Mouse (Mus musculus) kidney, adult 8-10 months (tissue): Measurements from ENCODE around the gene Trappc10.
A peak's percentile ranks its signal among the peaks of the same experiment; 100 is the strongest.

ENCODE experiments used
- DNase-seq, 2 experiments: peaks; one replicate each; pipeline ENCODE4 v3.0.0; 2022

Gene Trappc10

GRCm38 (mm10) chr10:78244438-78245224 lies at the start of gene Trappc10:
Trappc10 (minus strand) TSS chr10:78244641.
- peak; percentile 87 to 88 for DNase-seq

DNA sequence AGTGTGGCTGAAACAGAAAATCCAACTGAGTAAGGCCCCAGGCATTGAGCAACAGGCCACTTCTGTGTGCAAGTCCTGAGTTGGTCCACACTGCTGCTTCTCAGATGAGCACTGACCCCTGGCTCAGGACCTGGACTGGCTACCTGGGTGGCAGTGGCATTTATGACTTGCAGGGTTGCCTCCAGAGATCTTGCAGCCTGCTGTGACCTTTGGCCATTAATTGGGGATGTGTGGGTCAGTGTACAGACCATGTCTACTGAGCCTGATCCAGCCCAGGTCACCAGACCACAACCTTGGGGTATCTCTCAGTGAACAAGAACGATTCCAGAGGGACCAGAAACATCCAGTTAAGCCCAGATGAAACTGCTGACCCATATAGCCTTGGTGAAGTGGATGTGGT lies 49.1 kb upstream of the Trappc10 start:
- DNase-seq = peak; percentile 63 to 76

- DNase-seq = no peak
Observed at GRCm38 (mm10) chr10:78292381-78292780, 47.9 kb upstream of the Trappc10 start.

DNA sequence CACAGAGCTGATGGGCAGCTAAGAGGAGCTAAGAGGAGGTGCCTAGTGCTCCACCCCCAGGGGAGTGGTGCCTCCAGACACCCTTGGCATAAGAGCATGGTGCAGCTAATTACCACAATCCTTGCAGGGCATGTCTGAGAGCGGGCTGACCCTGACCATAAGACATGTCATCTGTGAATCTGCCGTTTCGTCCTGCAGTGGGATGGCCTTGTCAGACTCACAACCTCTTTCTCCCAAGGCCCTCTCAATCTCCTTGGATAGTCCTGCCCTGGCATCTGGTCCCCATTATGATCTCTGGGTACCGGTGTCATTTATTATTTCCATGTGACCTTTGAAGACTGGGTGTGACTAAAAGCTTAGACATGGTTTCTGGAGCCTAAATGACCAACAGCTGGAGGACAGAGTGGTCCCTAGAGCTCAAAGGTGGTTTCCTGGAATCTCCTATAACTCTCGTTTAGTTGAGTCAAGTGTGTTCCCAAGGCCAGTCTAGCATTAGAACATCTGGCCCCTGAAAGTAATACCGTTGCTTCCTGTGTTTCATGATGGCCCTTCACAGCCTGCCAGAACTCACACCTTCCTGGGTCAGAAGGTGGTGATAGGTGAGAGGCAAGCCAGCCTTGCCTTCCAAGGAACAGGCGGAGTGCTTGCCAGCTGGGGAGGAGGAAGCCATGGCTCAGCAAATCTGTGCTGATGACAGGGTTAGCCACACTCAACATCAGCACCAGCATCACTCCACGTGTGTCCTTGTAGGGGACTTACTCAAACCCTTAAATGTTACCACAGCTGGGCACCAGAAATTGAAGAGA lies 46.5 kb upstream of the Trappc10 start:
- no peak for DNase-seq

DNA sequence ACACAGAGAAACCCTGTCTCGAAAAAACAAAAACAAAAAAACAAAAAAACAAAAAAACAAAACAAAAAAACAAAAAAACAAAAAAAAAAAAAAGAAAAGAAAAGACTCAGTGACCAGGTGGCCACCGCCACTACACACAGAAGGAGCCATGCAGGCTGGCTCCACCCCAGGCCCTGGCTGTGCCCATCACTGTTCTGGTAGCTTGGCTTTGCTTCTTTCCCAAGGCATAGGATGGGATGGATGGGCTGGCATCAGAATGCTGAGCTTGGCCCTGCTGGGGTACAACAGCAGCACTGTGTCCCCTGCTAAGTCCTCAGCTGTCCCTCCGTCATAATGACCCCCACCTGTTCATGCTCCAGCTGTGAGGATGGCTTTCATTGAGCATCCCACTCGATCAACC lies 44.5 kb upstream of the Trappc10 start:
- no peak for DNase-seq

DNA sequence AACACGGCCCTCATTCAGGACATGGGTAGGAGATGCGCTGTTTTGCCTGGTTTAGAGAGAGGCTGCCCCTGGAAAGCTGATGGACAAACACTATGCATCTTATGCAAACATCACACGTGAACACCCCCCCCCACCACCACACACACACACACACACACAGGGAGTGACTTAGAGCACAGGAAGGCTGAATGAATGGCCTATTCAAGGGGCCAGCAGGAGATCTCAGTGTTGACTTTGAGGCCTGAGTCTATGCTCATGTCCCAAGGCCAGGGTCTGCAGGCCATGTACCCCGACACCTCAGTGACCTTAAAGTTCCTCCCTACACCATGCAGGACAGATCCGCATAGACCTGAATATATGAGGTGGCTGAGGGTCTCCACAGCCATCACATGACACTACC lies 43.7 kb upstream of the Trappc10 start:
- no peak for DNase-seq

DNA sequence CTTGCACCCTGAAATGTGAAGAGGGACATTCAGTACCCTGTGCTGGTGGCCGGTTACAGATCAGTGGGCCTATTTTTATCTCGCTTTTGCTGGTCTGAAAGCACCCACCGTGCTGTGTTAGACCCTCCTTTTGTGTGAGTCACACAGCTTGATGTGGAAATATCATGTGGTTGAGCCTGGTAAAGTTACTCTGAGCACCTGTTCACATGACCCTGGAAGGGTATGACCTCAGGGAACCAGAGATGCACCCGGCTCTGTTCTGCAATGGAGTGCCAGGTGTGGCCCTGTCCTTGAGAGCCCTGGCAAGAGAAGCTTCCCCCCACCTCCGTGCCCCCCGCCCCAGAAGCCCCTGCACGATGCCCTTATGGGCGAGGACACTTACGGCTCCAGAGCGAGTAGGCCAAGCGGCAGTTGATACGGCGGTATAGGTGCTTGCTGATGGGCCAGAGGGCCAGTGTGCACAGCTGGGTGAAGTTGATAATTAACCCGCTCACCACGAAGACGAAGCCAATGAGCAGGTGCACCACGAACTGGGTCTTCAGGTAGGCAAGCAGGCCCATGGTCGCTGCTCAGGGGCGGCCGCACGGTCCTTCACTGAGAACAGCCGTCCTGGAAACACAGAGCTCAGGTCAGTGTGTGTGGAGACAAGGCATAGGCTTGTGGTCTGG lies 43.2 kb upstream of the Trappc10 start:
- peak in 1 of 2 experiments; percentile 49 for DNase-seq

DNA sequence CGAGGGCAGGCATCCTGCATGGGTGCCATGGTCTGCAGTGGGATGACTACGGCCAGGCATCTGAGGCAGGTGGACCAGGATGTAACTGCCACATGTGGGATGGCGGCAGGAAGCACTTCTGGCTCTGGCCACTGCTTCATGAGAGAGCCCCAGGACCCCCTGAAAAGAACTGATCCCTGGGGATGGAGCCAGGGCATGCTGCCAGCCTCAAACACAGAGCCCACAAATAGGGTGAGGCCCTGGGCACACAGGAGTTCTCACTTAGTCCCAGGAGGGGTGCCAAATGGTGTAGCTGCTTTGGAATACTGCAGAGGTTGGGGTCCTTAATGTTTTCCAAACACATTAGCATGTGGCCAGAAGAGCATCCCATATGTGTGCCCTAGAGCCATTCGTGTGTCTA lies 41.5 kb upstream of the Trappc10 start:
- no peak for DNase-seq

DNA sequence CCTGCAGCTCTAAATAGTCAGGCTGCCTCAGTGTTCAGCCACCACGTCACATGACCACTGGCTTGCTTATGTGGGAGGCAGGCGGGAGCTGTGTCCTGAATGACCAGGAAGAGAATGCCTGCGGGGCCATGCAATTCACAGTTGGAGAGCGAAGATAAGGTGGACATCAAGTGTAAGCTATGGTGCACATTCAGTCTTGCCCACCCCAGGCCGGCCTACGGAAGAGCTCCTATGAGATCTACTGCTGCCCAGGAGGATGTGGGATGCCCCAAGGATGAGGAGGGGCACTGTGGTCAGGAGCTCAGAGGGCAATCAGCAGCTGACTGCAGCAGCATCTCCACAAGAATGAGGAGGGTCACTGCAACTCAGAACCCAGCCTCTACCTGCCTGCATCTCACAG lies 41.0 kb upstream of the Trappc10 start:
- no peak for DNase-seq

- DNase-seq = no peak
Observed at GRCm38 (mm10) chr10:78284812-78285211, 40.4 kb upstream of the Trappc10 start.

DNA sequence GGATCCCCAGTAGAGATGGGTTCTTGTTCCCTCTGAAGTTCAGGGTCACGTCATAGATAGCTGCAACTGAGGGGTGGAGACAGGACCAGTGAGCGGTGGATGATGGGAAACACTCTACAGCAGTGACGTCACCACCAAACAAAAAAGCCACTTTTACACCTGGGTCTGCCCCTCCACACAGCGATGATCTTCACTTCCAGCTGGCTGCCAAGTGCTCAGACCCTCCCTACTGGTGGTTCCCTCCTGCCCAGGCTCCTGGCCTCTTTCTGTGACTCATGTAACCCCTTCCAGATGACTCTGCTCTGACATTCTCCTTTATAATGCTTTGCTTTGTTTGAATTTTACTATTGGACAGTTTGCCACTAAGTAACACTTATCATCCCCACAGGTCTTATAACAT lies 38.0 kb upstream of the Trappc10 start:
- DNase-seq = no peak

- peak; percentile 55 to 75 for DNase-seq
Observed at GRCm38 (mm10) chr10:78280486-78280885, 36.0 kb upstream of the Trappc10 start.

- DNase-seq = peak; percentile 48 to 56
Observed at GRCm38 (mm10) chr10:78279210-78279609, 34.8 kb upstream of the Trappc10 start.

GRCm38 (mm10) chr10:78277835-78278234 lies 33.4 kb upstream of the Trappc10 start:
- no peak for DNase-seq

DNA sequence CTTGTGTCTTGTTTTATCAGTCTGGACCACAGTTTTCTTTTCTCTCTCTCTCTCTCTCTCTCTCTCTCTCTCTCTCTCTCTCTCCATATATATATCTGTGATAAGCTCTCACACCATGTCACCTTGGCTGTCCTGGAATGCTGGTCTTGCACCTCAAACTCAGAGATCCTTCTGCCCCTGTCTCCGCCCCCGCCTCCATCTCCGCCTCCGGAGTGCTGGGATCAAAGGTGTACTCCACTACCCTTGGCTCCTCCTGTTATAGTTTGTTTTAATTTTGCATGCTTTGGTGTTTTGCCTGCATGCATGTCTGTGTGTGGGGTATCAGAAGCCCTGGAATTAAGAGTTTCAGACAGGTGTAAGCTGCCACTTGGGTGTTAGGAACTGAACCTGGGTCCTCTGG lies 31.8 kb upstream of the Trappc10 start:
- DNase-seq = peak in 1 of 2 experiments; percentile 26

DNA sequence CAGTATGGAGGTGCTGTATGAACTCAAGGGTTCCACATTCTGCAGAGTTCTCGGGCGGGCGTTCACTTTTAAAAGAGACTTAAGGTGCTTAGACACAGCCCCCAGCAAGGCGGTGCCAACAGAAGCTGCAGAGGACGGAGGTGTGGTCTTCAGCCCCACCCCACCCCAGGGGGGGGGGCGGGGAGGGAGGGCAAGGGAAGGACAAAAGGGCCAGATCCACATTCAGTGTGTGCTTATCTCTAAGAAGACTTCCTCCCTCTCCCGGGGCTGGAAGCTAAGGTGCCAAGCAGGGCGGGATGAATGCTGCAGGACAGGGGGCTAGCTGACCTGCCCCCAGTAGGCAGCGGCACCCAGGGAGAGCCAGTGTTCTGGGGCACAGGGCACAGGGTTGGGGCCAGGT lies 28.5 kb upstream of the Trappc10 start:
- no peak for DNase-seq

- no peak for DNase-seq
Observed at GRCm38 (mm10) chr10:78265881-78266280, 21.4 kb upstream of the Trappc10 start.

DNA sequence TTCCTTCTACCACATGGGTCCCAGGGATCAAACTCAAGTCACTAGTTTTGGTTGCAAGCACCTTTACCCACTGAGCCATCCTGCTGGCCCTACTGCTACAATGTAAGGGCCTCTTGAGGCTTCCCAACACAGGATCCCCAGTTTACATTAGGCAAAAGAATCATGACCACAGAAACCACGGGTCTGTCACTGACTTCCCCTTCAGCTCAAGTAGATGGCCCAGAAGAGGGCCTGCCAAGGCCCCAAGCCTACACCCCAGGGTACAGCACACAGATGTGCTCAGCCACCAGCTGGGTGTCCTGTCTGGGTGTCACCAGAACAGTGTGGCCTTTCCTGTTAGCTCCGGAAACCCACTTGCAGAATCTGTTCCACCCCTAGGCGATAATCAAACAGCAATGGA lies 20.3 kb upstream of the Trappc10 start:
- DNase-seq = no peak

- no peak for DNase-seq
Observed at GRCm38 (mm10) chr10:78260916-78261650, 16.6 kb upstream of the Trappc10 start.

DNA sequence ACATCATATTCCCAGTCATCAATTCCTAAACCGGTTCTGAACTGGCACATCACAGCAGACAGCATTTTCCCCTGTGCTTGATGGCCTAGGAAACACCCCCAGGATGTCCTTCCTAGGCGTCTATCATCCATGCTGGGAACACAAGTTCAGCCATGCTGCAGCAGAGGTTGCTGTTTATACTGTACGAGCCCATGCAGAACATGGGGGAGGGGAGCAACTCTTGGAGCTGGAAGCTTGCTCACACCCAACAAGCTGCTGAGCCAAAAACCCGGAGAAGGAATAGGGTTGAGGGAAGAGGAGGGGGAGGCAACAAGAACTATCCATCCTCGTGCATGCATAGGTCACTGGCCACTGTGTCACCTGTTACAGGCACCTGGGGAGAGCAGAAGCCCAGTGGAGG lies 15.9 kb upstream of the Trappc10 start:
- no peak for DNase-seq

GRCm38 (mm10) chr10:78259702-78260101 lies 15.3 kb upstream of the Trappc10 start:
- no peak for DNase-seq

- no peak for DNase-seq
Observed at GRCm38 (mm10) chr10:78259230-78259629, 14.8 kb upstream of the Trappc10 start.

- no peak for DNase-seq
Observed at GRCm38 (mm10) chr10:78258142-78258675, 13.8 kb upstream of the Trappc10 start.
